Comparison of ENCODE assay signal across 23 mouse cellular contexts in genomic region chr9:120527270-120527669, GRCm38 (mm10). TPM values are rescaled to one million over a fixed set of nuclear protein-coding genes. Genes with fewer than 3 reads are reported as not detected.
"Had no signal": no experiment of that assay in that cellular context is flagged by ENCODE, and none has a peak within 500 bp of the region (broad histone marks: within the 10 kb centered on the region; RNA-seq: fewer than 3 reads in every experiment).

No protein-coding gene starts in this region.

- ATAC-seq: midbrain, embryonic 13.5 days; midbrain, embryonic 16.5 days had no signal

- H3K4me3 ChIP-seq: kidney, embryonic 15.5 days; limb, embryonic 10.5 days; limb, embryonic 13.5 days; liver, embryonic 13.5 days; midbrain, embryonic 10.5 days; midbrain, embryonic 13.5 days; myocyte; neural tube, embryonic 13.5 days had no signal

- H3K36me3 ChIP-seq: kidney, embryonic 15.5 days; limb, embryonic 10.5 days; limb, embryonic 13.5 days; liver, embryonic 13.5 days; midbrain, embryonic 10.5 days; midbrain, embryonic 13.5 days; neural tube, embryonic 13.5 days had no signal

- H3K27ac ChIP-seq: kidney, embryonic 15.5 days; limb, embryonic 10.5 days; limb, embryonic 13.5 days; liver, embryonic 13.5 days; midbrain, embryonic 10.5 days; midbrain, embryonic 13.5 days; neural tube, embryonic 13.5 days had no signal

- DNase-seq: kidney, adult 11 months; kidney, adult 8-10 months; kidney, postnatal 10 days; kidney, postnatal 36 days; liver, embryonic 13.5 days; lung, adult 2 months; lung, postnatal 14 days; lung, postnatal 4 days; right cerebral cortex, adult 18-20 months; right cerebral cortex, postnatal 14 days; right cerebral cortex, postnatal 4 days; spleen, adult 18-20 months; thymus, postnatal 25 days had no signal

- H3K9me3 ChIP-seq: kidney, embryonic 15.5 days; limb, embryonic 10.5 days; limb, embryonic 13.5 days; liver, embryonic 13.5 days; midbrain, embryonic 10.5 days; midbrain, embryonic 13.5 days; neural tube, embryonic 13.5 days had no signal

- H3K4me2 ChIP-seq: kidney, embryonic 15.5 days; limb, embryonic 13.5 days; liver, embryonic 13.5 days; midbrain, embryonic 13.5 days; neural tube, embryonic 13.5 days had no signal

- H3K27me3 ChIP-seq: kidney, embryonic 15.5 days; limb, embryonic 13.5 days; liver, embryonic 13.5 days; midbrain, embryonic 13.5 days; neural tube, embryonic 13.5 days had no signal

- H3K9ac ChIP-seq: kidney, embryonic 15.5 days; limb, embryonic 13.5 days; liver, embryonic 13.5 days; midbrain, embryonic 13.5 days; neural tube, embryonic 13.5 days had no signal

- H3K4me1 ChIP-seq: kidney, embryonic 15.5 days; limb, embryonic 10.5 days; limb, embryonic 13.5 days; liver, embryonic 13.5 days; midbrain, embryonic 10.5 days; midbrain, embryonic 13.5 days; neural tube, embryonic 13.5 days had no signal

RNA-seq across cellular contexts. Expression of gene Entpd3, which starts 12.3 kb away (rescaled TPM):
- total RNA-seq: liver, adult 2 months; monocyte, adult 5-6 weeks had no signal
- polyA plus RNA-seq: liver, adult 2 months had no signal
